Mouse (Mus musculus): ENCODE results near the gene Adamts7.

- TF ChIP-seq MAX (IDR thresholded peaks at IDR 0.05; ENCODE audit: low read depth) (no peak), SRF (IDR thresholded peaks at IDR 0.05; ENCODE audit: control insufficient read depth, insufficient read length, low read depth) (no peak), REST (IDR thresholded peaks at IDR 0.05; ENCODE audit: insufficient read depth, insufficient read length) (no peak), USF1 (IDR thresholded peaks at IDR 0.05; ENCODE audit: low read depth) (no peak), MYOD1 (IDR thresholded peaks at IDR 0.05; ENCODE audit: control insufficient read depth in 1 of 3, insufficient read length in 2 of 3, low read depth in 2 of 3) (no peak), TCF3 (IDR thresholded peaks at IDR 0.05; ENCODE audit: insufficient read length, low read depth) (no peak), POLR2A (IDR thresholded peaks at IDR 0.05; ENCODE audit: insufficient read length, low read depth) (no peak), CEBPB (IDR thresholded peaks at IDR 0.05; ENCODE audit: insufficient read depth, poor library complexity, severe bottlenecking) (no peak)
These were observed 35.1 kb downstream of the Adamts7 start for GRCm38 (mm10) chr9:90197866-90198383.

Data from myocyte (in vitro differentiated cells).